Mouse (Mus musculus) stomach, postnatal 0 days (tissue): Measurements from ENCODE around the gene Ccl25. TPM values are rescaled to one million over a fixed set of nuclear protein-coding genes. Genes with fewer than 3 reads are reported as not detected.

Experiments
- ATAC-seq: fragments of 200-750 bp; cut with Nextera tagmentation; 2 replicates; pipeline ENCODE4 v1.8.0; 2017; ENCODE audit not compliant: low FRiP score, low TSS enrichment
- DNase-seq: peaks from one replicate; pipeline ENCODE4 v3.0.0-alpha.2; 2016; ENCODE audit warnings: low spot score
- H3K27ac ChIP-seq: fragments of 300-500 bp; sonication (generic); replicated peaks from 2 replicates; pipeline ENCODE4 v1.5.1; 2014; ENCODE audit warnings: mild to moderate bottlenecking, control low read depth
- H3K27me3 ChIP-seq: fragments of 300-500 bp; sonication (generic); 2 replicates; pipeline ENCODE4 v1.6.1; 2014; ENCODE audit warnings: low read length; ENCODE audit not compliant: control insufficient read depth, insufficient read depth
- H3K36me3 ChIP-seq: fragments of 300-500 bp; sonication (generic); 2 replicates; pipeline ENCODE4 v1.6.1; 2014; ENCODE audit warnings: low read length, mixed read lengths; ENCODE audit not compliant: control insufficient read depth, insufficient read depth
- H3K4me1 ChIP-seq: fragments of 300-500 bp; sonication (generic); replicated peaks from 2 replicates; pipeline ENCODE4 v1.6.1; 2014; ENCODE audit warnings: antibody characterized with exemption; ENCODE audit not compliant: control insufficient read depth, insufficient read depth
- H3K4me2 ChIP-seq: fragments of 300-500 bp; sonication (generic); replicated peaks from 2 replicates; pipeline ENCODE4 v1.6.1; 2014; ENCODE audit warnings: low read depth, mild to moderate bottlenecking, control low read depth, moderate library complexity
- H3K4me3 ChIP-seq: fragments of 300-500 bp; sonication (generic); 2 replicates; pipeline ENCODE4 v1.5.1; 2014; ENCODE audit warnings: low read depth, low read length, control low read depth
- H3K9ac ChIP-seq: fragments of 300-500 bp; sonication (generic); 2 replicates; pipeline ENCODE4 v1.6.1; 2014; ENCODE audit warnings: mild to moderate bottlenecking, low read length, control low read depth, mixed read lengths
- H3K9me3 ChIP-seq: fragments of 300-500 bp; sonication (generic); 2 replicates; pipeline ENCODE4 v1.6.1; 2016; ENCODE audit warnings: low read length; ENCODE audit not compliant: control insufficient read depth
- CTCF ChIP-seq: IDR thresholded peaks from 2 replicates; pipeline ENCODE4 v1.5.1; 2016; ENCODE audit warnings: antibody characterized with exemption, low read depth, mild to moderate bottlenecking, moderate library complexity
- EP300 ChIP-seq: optimal IDR thresholded peaks from 2 replicates; pipeline ENCODE3; 2016; ENCODE audit warnings: antibody characterized with exemption
- WGBS: fragments of 180-500 bp; shearing (Covaris S2); extraction: QIAGEN DNeasy Blood & Tissue Kit; methylation state at CpG from one replicate; pipeline ENCODE4 v1.1.7; 2014; 5-methylcytosine and 5-hydroxymethylcytosine counted together
- polyA plus RNA-seq: library from polyadenylated mRNA; unstranded; fragments of >200 nt; fragmentation: Nextera tagmentation; extraction: Ambion mirVana; gene quantifications from 2 replicates; pipeline ENCODE4 v1.2.1, GENCODE M21; 2015

The Ccl25 gene
- polyA plus RNA-seq, 1 experiment from 2014 or later: 5.3 TPM

- TF ChIP-seq CTCF: no peak
- TF ChIP-seq EP300: no peak
- ATAC-seq (no peak), DNase-seq (no peak)
- H3K27me3 ChIP-seq: no peaks in the 10 kb centered on the region
- no peaks in the 10 kb centered on the region for H3K36me3 ChIP-seq
- no peak overlapping the region for H3K4me3 ChIP-seq
- 83% methylated on average over 4 of the region's 4 CpGs for whole genome bisulfite sequencing
- H3K4me2 ChIP-seq: no peak overlapping the region
- no peak overlapping the region for H3K9ac ChIP-seq
- no peaks in the 10 kb centered on the region for H3K9me3 ChIP-seq
- no peak overlapping the region for H3K27ac ChIP-seq
- H3K4me1 ChIP-seq: no peaks in the 10 kb centered on the region
These were observed 43.5 kb downstream of the Ccl25 start for GRCm38 (mm10) chr8:4368470-4368869.

GRCm38 (mm10) chr8:4370078-4370477 is 45.1 kb downstream of the Ccl25 start:
- Histone ChIP-seq H3K36me3 (no peaks in the 10 kb centered on the region), H3K27ac (no peak overlapping the region), H3K4me1 (no peaks in the 10 kb centered on the region), H3K9me3 (no peaks in the 10 kb centered on the region), H3K27me3 (no peaks in the 10 kb centered on the region), H3K4me3 (no peak overlapping the region), H3K4me2 (no peak overlapping the region), H3K9ac (no peak overlapping the region)
- TF ChIP-seq CTCF: peak; percentile 66
- no peak for TF ChIP-seq EP300
- ATAC-seq (peak; percentile 63), DNase-seq (no peak)
- 32% methylated on average over 2 of the region's 2 CpGs for WGBS

GRCm38 (mm10) chr8:4372657-4373056 is 47.6 kb downstream of the Ccl25 start:
- no peak for DNase-seq

GRCm38 (mm10) chr8:4401442-4401841 is 76.4 kb downstream of the Ccl25 start:
- TF ChIP-seq CTCF (no peak), EP300 (no peak)
- H3K27ac ChIP-seq: no peak overlapping the region
- no peak for DNase-seq
- H3K4me3 ChIP-seq: no peak overlapping the region
- H3K36me3 ChIP-seq: no peaks in the 10 kb centered on the region
- no peaks in the 10 kb centered on the region for H3K27me3 ChIP-seq
- no peak for ATAC-seq
- WGBS: 79% methylated on average over 2 of the region's 2 CpGs
- H3K9me3 ChIP-seq: no peaks in the 10 kb centered on the region
- no peak overlapping the region for H3K4me2 ChIP-seq
- no peak overlapping the region for H3K9ac ChIP-seq
- no peaks in the 10 kb centered on the region for H3K4me1 ChIP-seq

More at GRCm38 (mm10) chr8:4372657-4373056, 47.6 kb downstream of the Ccl25 start:
- ATAC-seq: no peak
- H3K9me3 ChIP-seq: no peaks in the 10 kb centered on the region
- no peaks in the 10 kb centered on the region for H3K4me1 ChIP-seq
- no peak overlapping the region for H3K9ac ChIP-seq
- H3K4me3 ChIP-seq: no peak overlapping the region
- no peaks in the 10 kb centered on the region for H3K27me3 ChIP-seq
- H3K36me3 ChIP-seq: no peaks in the 10 kb centered on the region
- 74% methylated on average over 2 of the region's 2 CpGs for WGBS
- TF ChIP-seq CTCF (peak; percentile 67), EP300 (no peak)
- H3K27ac ChIP-seq: no peak overlapping the region
- H3K4me2 ChIP-seq: no peak overlapping the region

GRCm38 (mm10) chr8:4403960-4404879 is 79.2 kb downstream of the Ccl25 start:
- Histone ChIP-seq H3K4me2 (peak overlapping the region; percentile 75), H3K27me3 (no peaks in the 10 kb centered on the region), H3K9me3 (no peaks in the 10 kb centered on the region), H3K4me3 (peak overlapping the region; percentile 41), H3K4me1 (no peaks in the 10 kb centered on the region), H3K9ac (peak overlapping the region; percentile 53), H3K27ac (no peak overlapping the region; the same call in 1 of the 2 replicates), H3K36me3 (no peaks in the 10 kb centered on the region)
- 28% methylated on average over 19 of the region's 19 CpGs for WGBS
- peak; percentile 34 for DNase-seq
- no peak for TF ChIP-seq EP300
- ATAC-seq: peak; percentile 18; the same call in 1 of the 2 replicates

- Histone ChIP-seq H3K36me3 (no peaks in the 10 kb centered on the region), H3K4me3 (peak overlapping the region; percentile 41), H3K27ac (no peak overlapping the region), H3K4me1 (no peaks in the 10 kb centered on the region), H3K9me3 (no peaks in the 10 kb centered on the region), H3K9ac (peak overlapping the region; percentile 53), H3K27me3 (no peaks in the 10 kb centered on the region), H3K4me2 (peak overlapping the region; percentile 75)
- no peak for TF ChIP-seq EP300
- TF ChIP-seq CTCF: 0 out of 2 replicates have a peak, but pooled peaks have one; percentile 16
- DNase-seq (peak; percentile 37), ATAC-seq (peak; percentile 58)
- WGBS: 13% methylated on average over 16 of the region's 16 CpGs
These were observed 79.9 kb downstream of the Ccl25 start for GRCm38 (mm10) chr8:4404880-4405261.
